22 mouse cellular contexts compared by ENCODE assay signal in genomic region chr11:94275686-94276085, GRCm38 (mm10). TPM values are rescaled to one million over a fixed set of nuclear protein-coding genes. Genes with fewer than 3 reads are reported as not detected.
DNase-seq lines count a peak whose midpoint lies in the region; ATAC-seq and TF ChIP-seq lines count a peak whose summit lies in the region.
"Had no signal": no experiment of that assay in that cellular context is flagged by ENCODE, and none has a peak within 500 bp of the region (broad histone marks: within the 10 kb centered on the region; RNA-seq: fewer than 3 reads in every experiment).

No protein-coding gene starts in this region.

- H3K27me3 ChIP-seq in liver, embryonic 13.5 days = 0 out of 2 replicates have a peak, but pooled peaks cover 5% of the 10 kb centered on the region
- no peaks in the 10 kb centered on the region for H3K27me3 ChIP-seq in liver, postnatal 0 days (ENCODE audit: insufficient read depth, low read length)
- H3K27me3 ChIP-seq: embryonic facial prominence, embryonic 12.5 days; forebrain, embryonic 13.5 days; heart, embryonic 15.5 days had no signal

- H3K4me1 ChIP-seq in liver, embryonic 13.5 days (replicated peaks) = peaks cover 65% of the 10 kb centered on the region
- peaks cover 27% of the 10 kb centered on the region for H3K4me1 ChIP-seq in liver, postnatal 0 days (ENCODE audit: insufficient read depth)

- H3K36me3 ChIP-seq in liver, embryonic 13.5 days = no peaks in the 10 kb centered on the region
- H3K36me3 ChIP-seq in liver, postnatal 0 days (replicated peaks; ENCODE audit: insufficient read depth, low read length) = no peaks in the 10 kb centered on the region
- H3K36me3 ChIP-seq: embryonic facial prominence, embryonic 12.5 days; heart, embryonic 15.5 days had no signal

- no peak for TF ChIP-seq EP300 in liver, postnatal 0 days (IDR thresholded peaks at IDR 0.05; ENCODE audit: low read depth)

- TF ChIP-seq CTCF in liver, postnatal 0 days (IDR thresholded peaks at IDR 0.05; ENCODE audit: low read depth) = no peak

- 76% methylated on average over 2 of the region's 2 CpGs for WGBS in liver, embryonic 13.5 days (ENCODE audit: insufficient replicate concordance)
- WGBS in liver, postnatal 0 days (ENCODE audit: insufficient replicate concordance) = 81% methylated on average over 2 of the region's 2 CpGs

- H3K9ac ChIP-seq in liver, embryonic 13.5 days = peak overlapping the region; percentile 19; the same call in 1 of the 2 replicates
- no peak overlapping the region for H3K9ac ChIP-seq in liver, postnatal 0 days (replicated peaks)
- H3K9ac ChIP-seq: embryonic facial prominence, embryonic 12.5 days; heart, embryonic 15.5 days; hindbrain, embryonic 14.5 days had no signal

- DNase-seq in liver, embryonic 13.5 days = no peak
- DNase-seq in liver, postnatal 0 days = no peak
- peak; percentile 84 for DNase-seq in naive thymus-derived CD4-positive, alpha-beta T cell, adult 2 months (ENCODE audit: low read depth)
- DNase-seq in frontal cortex, postnatal 10 days (ENCODE audit: low spot score in 2 of 2) = no peak
- DNase-seq in kidney, adult 8-10 months = no peak
- DNase-seq: adrenal gland, postnatal 10 days; cerebellum, adult 11-12 months; cerebellum, adult 9-10 months; cerebellum, postnatal 25 days; forebrain, postnatal 0 days; gastrocnemius, adult 2 months; gastrocnemius, postnatal 36 days; heart, postnatal 14 days; kidney, adult 2 months had no signal

- peak overlapping the region; percentile 78; the same call in 1 of the 2 replicates for H3K27ac ChIP-seq in liver, embryonic 13.5 days
- H3K27ac ChIP-seq in liver, postnatal 0 days (ENCODE audit: low read depth) = no peak overlapping the region; the same call in 1 of the 2 replicates
- H3K27ac ChIP-seq: embryonic facial prominence, embryonic 12.5 days; forebrain, embryonic 13.5 days; gastrocnemius, adult 2 months; heart, embryonic 15.5 days; hindbrain, embryonic 14.5 days had no signal

- H3K4me3 ChIP-seq in liver, embryonic 13.5 days (replicated peaks) = no peak overlapping the region
- H3K4me3 ChIP-seq in liver, postnatal 0 days (ENCODE audit: low read depth, low read length) = no peak overlapping the region
- H3K4me3 ChIP-seq: embryonic facial prominence, embryonic 12.5 days; forebrain, embryonic 13.5 days; gastrocnemius, adult 2 months; heart, embryonic 15.5 days had no signal

- H3K4me2 ChIP-seq in liver, embryonic 13.5 days = no peak overlapping the region
- H3K4me2 ChIP-seq in liver, postnatal 0 days (ENCODE audit: low read depth, low read length) = no peak overlapping the region
- H3K4me2 ChIP-seq: embryonic facial prominence, embryonic 12.5 days; forebrain, embryonic 13.5 days; heart, embryonic 11.5 days; hindbrain, embryonic 14.5 days had no signal

- H3K9me3 ChIP-seq in liver, embryonic 13.5 days (replicated peaks) = no peaks in the 10 kb centered on the region
- H3K9me3 ChIP-seq in liver, postnatal 0 days (ENCODE audit: low read length) = no peaks in the 10 kb centered on the region
- H3K9me3 ChIP-seq: embryonic facial prominence, embryonic 12.5 days; forebrain, embryonic 13.5 days; heart, embryonic 15.5 days had no signal

- ATAC-seq in liver, embryonic 13.5 days (ENCODE audit: low read depth) = no peak
- no peak for ATAC-seq in liver, postnatal 0 days
- ATAC-seq in CD4-positive, CD25-positive, alpha-beta regulatory T cell, adult 4 months = peak; percentile 50
- peak; percentile 72 for ATAC-seq in activated CD4-positive, CD25-positive, alpha-beta regulatory T cell, adult 4 months
- ATAC-seq: forebrain, embryonic 13.5 days; forebrain, postnatal 0 days had no signal

RNA-seq across cellular contexts. Expression of gene Gm21885, which starts 6.0 kb away (rescaled TPM):
- not detected in 2 replicates for polyA plus RNA-seq in liver, embryonic 13.5 days (2015; fragmentation: Nextera tagmentation; extraction: Ambion mirVana)
- polyA plus RNA-seq in liver, postnatal 0 days (2015; fragmentation: Nextera tagmentation; extraction: Ambion mirVana) = 0.42 and 0.43 TPM in 2 replicates
- polyA plus RNA-seq in CD4-positive, CD25-positive, alpha-beta regulatory T cell, adult 4 months (2017; shearing (Covaris generic)) = 1 to 10 TPM in 1 of 2 experiments, not detected in 1; 1.3 TPM
- polyA plus RNA-seq in activated CD4-positive, CD25-positive, alpha-beta regulatory T cell, adult 4 months (2017; shearing (Covaris generic)) = 1 to 10 TPM in 1 of 2 experiments, not detected in 1; 2.6 TPM
- polyA plus RNA-seq: cortical plate, adult 2 months; embryonic facial prominence, embryonic 12.5 days; forebrain, embryonic 13.5 days; forebrain, postnatal 0 days; heart, embryonic 11.5 days; heart, embryonic 15.5 days; hindbrain, embryonic 14.5 days; kidney, adult 2 months had no signal

RNA-seq across cellular contexts. Expression of gene Wfikkn2, which starts 29.9 kb away (rescaled TPM):
- polyA plus RNA-seq in liver, embryonic 13.5 days (2015; fragmentation: Nextera tagmentation; extraction: Ambion mirVana) = 0.22 and 0.23 TPM in 2 replicates
- 0.39 and 0.54 TPM in 2 replicates for polyA plus RNA-seq in liver, postnatal 0 days (2015; fragmentation: Nextera tagmentation; extraction: Ambion mirVana)
- polyA plus RNA-seq in CD4-positive, CD25-positive, alpha-beta regulatory T cell, adult 4 months (2017; shearing (Covaris generic)) = 1 to 10 TPM in 1 of 2 experiments, under 1 TPM in 1; 0.86 to 2.4 TPM
- 1 to 10 TPM in 1 of 2 experiments, under 1 TPM in 1; 0.65 to 1.0 TPM for polyA plus RNA-seq in activated CD4-positive, CD25-positive, alpha-beta regulatory T cell, adult 4 months (2017; shearing (Covaris generic))

RNA-seq across cellular contexts. Expression of gene Luc7l3, which starts 46.1 kb away (rescaled TPM):
- polyA plus RNA-seq in liver, embryonic 13.5 days (2015; fragmentation: Nextera tagmentation; extraction: Ambion mirVana) = 53.4 and 68.8 TPM in 2 replicates
- 35.8 and 36.5 TPM in 2 replicates for polyA plus RNA-seq in liver, postnatal 0 days (2015; fragmentation: Nextera tagmentation; extraction: Ambion mirVana)
- polyA plus RNA-seq in CD4-positive, CD25-positive, alpha-beta regulatory T cell, adult 4 months (2017; shearing (Covaris generic)) = 100 to 1,000 TPM; 153 to 164 TPM
- polyA plus RNA-seq in activated CD4-positive, CD25-positive, alpha-beta regulatory T cell, adult 4 months (2017; shearing (Covaris generic)) = 100 to 1,000 TPM; 144 to 155 TPM

RNA-seq across cellular contexts. Expression of gene Ankrd40, which starts 52.1 kb away (rescaled TPM):
- polyA plus RNA-seq in liver, embryonic 13.5 days (2015; fragmentation: Nextera tagmentation; extraction: Ambion mirVana) = 5.2 and 5.5 TPM in 2 replicates
- 8.5 and 9.5 TPM in 2 replicates for polyA plus RNA-seq in liver, postnatal 0 days (2015; fragmentation: Nextera tagmentation; extraction: Ambion mirVana)
- polyA plus RNA-seq in CD4-positive, CD25-positive, alpha-beta regulatory T cell, adult 4 months (2017; shearing (Covaris generic)) = 10 to 100 TPM; 14.1 to 14.8 TPM
- 10 to 100 TPM; 11.8 to 13.2 TPM for polyA plus RNA-seq in activated CD4-positive, CD25-positive, alpha-beta regulatory T cell, adult 4 months (2017; shearing (Covaris generic))

Comparison
In these comparisons a context has a peak if more than half of its experiments do, and no peak if none do; other contexts are left out.
1. ATAC-seq: peak in CD4-positive, CD25-positive, alpha-beta regulatory T cell, adult 4 months (single experiment) and activated CD4-positive, CD25-positive, alpha-beta regulatory T cell, adult 4 months (single experiment); none in liver, embryonic 13.5 days (single experiment) and liver, postnatal 0 days (single experiment).